Mouse (Mus musculus) G1E (cell line): ENCODE results near the gene Agbl4. TPM values are rescaled to one million over a fixed set of nuclear protein-coding genes. Genes with fewer than 3 reads are reported as not detected.

Experiments used
- ATAC-seq: 2 replicates; pipeline ENCODE4 v1.8.0; 2016; ENCODE audit warnings: mild to moderate bottlenecking; ENCODE audit not compliant: insufficient number of reproducible peaks, poor library complexity, low FRiP score, severe bottlenecking; ENCODE audit errors: extremely low read depth
- DNase-seq: peaks from one replicate; pipeline ENCODE4 v3.0.0; 2012; ENCODE audit warnings: low spot score
- H3K27me3 ChIP-seq: 2 replicates; pipeline ENCODE4 v1.6.1; 2012; ENCODE audit warnings: mild to moderate bottlenecking, low read length, inconsistent platforms; ENCODE audit not compliant: insufficient read depth
- H3K36me3 ChIP-seq: replicated peaks from 2 replicates; pipeline ENCODE3; 2012; ENCODE audit warnings: mild to moderate bottlenecking, inconsistent platforms
- H3K4me1 ChIP-seq: 2 replicates; pipeline ENCODE4 v1.6.1; 2012; ENCODE audit warnings: low read depth, low read length, inconsistent platforms, mixed read lengths; ENCODE audit not compliant: insufficient read depth
- H3K4me3 ChIP-seq: 2 replicates; pipeline ENCODE4 v1.5.1; 2012; ENCODE audit warnings: low read depth, mild to moderate bottlenecking, inconsistent platforms, low read length, moderate library complexity, mixed read lengths
- H3K9me3 ChIP-seq: replicated peaks from 2 replicates; pipeline ENCODE4 v1.6.1; 2012; ENCODE audit warnings: inconsistent platforms
- CTCF ChIP-seq: IDR thresholded peaks from 2 replicates; pipeline ENCODE4 v1.5.1; 2012; ENCODE audit warnings: low read depth, low read length, inconsistent platforms, mixed read lengths
- GATA1 ChIP-seq: IDR thresholded peaks from 2 replicates; pipeline ENCODE4 v1.6.1; 2012; ENCODE audit warnings: borderline replicate concordance, low read length, inconsistent platforms, mixed read lengths
- GATA2 ChIP-seq: IDR thresholded peaks from 2 replicates; pipeline ENCODE4 v1.6.1; 2012; ENCODE audit warnings: low read depth, low read length, inconsistent platforms, borderline replicate concordance
- POLR2AphosphoS5 ChIP-seq: IDR thresholded peaks from 2 replicates; pipeline ENCODE4 v1.6.1; 2012; ENCODE audit warnings: low read depth, low read length, inconsistent platforms; ENCODE audit not compliant: insufficient replicate concordance
- TAL1 ChIP-seq: conservative IDR thresholded peaks from 2 replicates; pipeline ENCODE4 v1.6.1; 2012; ENCODE audit warnings: low read depth, low read length, inconsistent platforms, mixed read lengths
- polyA plus RNA-seq: library from polyadenylated mRNA; stranded (reverse); fragments of >175 nt; gene quantifications from 2 replicates; pipeline ENCODE4 v1.2.3, GENCODE M21; 2012
- total RNA-seq, 2 experiments: library from RNA; stranded (forward) in 1 of 2; stranded (reverse) in 1 of 2; fragments of 200-1000 nt in 1 of 2; fragments of >200 nt in 1 of 2; fragmentation: Nextera tagmentation in 1 of 2; gene quantifications; 2 replicates each; pipeline ENCODE4 v1.2.3; 2014 to 2017

Gene Agbl4
- total and polyA plus RNA-seq, 3 experiments = 0.55 TPM; not detected in 2

DNA sequence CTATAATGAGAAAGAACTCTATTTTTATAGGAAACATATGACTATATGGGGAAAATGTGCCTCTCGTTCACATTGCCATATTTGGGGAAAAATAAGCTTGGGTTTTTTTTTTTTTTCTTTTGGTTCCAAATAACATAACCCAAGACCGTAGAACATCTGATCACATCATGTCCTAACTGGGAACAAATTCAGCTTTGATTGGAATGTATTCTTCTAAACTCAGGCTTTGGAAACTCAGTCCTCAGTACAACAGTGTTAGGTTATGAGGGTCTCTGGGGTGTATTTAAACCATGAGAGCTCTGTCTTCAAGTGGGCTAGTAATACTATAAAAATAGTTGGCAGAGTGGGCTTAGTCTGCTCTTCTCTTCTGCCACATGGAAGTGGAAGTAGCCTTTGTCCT lies 1205.7 kb downstream of the Agbl4 start:
- peaks cover 5% of the 10 kb centered on the region for H3K9me3 ChIP-seq
- no peaks in the 10 kb centered on the region for H3K27me3 ChIP-seq
- no peak overlapping the region for H3K4me3 ChIP-seq
- TF ChIP-seq GATA2 (no peak), CTCF (no peak), POLR2AphosphoS5 (no peak)
- no peaks in the 10 kb centered on the region for H3K36me3 ChIP-seq
- DNase-seq (no peak), ATAC-seq (no peak)
- no peaks in the 10 kb centered on the region for H3K4me1 ChIP-seq

DNA sequence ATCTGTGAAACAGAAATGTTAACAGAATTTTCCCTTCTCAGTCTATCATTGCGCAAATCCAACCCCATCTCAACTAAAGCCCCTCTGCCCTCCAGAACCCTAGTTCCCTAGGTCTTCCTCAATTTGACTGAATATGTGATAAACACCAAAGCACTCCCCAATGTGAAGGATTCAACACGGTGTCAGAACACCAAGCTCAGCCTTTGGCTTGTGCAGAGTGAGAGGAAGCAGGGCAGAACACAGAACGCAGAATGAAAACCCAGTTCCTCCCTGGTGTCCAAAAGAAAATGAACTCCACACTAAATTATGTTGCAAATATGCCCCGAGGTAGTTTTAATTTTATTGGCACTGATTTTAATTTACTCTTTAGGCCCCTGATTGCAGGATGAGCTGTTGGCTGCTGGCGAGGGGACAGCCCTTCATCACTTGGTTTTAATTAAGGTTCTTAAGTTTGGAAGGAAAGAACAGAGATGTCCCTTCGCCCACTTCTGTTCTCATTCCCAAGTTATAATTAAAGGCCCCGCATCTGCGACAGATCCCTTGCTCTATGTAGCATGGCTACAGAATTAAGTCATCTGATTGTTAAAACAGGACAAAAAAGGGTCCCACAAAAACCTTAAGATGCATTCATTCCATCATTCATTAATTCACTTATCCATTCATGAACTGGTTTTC lies 1210.5 kb downstream of the Agbl4 start:
- H3K27me3 ChIP-seq = no peaks in the 10 kb centered on the region
- no peak for TF ChIP-seq TAL1
- no peak for TF ChIP-seq POLR2AphosphoS5
- TF ChIP-seq CTCF = no peak
- TF ChIP-seq GATA2 = no peak
- no peak overlapping the region for H3K4me3 ChIP-seq
- no peak for ATAC-seq
- H3K9me3 ChIP-seq = peaks cover 12% of the 10 kb centered on the region
- DNase-seq = no peak
- no peaks in the 10 kb centered on the region for H3K4me1 ChIP-seq
- H3K36me3 ChIP-seq = no peaks in the 10 kb centered on the region

DNA sequence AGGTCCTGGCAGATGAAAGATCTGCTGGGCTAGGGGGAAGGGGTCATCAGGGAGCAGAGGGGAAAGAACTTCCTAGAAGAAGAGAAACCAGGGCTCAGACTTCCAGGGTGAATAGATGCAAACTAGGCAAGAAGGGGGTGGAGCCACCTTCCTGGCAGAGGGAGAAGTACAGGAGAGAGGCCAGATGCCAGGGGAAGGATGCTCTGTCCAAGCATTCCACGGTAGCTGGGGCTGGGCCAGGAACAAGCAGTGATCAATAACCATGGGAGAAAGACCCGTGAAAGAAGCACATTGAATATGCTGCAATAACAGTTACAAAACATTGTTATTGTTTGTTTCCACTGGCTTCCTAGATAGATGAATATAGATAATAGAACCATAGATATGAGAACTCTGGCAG lies 1224.4 kb downstream of the Agbl4 start:
- Histone ChIP-seq H3K4me3 (no peak overlapping the region), H3K4me1 (no peaks in the 10 kb centered on the region), H3K27me3 (no peaks in the 10 kb centered on the region), H3K9me3 (peaks cover 18% of the 10 kb centered on the region), H3K36me3 (no peaks in the 10 kb centered on the region)
- DNase-seq (no peak), ATAC-seq (no peak)
- TF ChIP-seq POLR2AphosphoS5 (no peak), TAL1 (no peak), GATA1 (no peak), CTCF (no peak), GATA2 (no peak)

DNA sequence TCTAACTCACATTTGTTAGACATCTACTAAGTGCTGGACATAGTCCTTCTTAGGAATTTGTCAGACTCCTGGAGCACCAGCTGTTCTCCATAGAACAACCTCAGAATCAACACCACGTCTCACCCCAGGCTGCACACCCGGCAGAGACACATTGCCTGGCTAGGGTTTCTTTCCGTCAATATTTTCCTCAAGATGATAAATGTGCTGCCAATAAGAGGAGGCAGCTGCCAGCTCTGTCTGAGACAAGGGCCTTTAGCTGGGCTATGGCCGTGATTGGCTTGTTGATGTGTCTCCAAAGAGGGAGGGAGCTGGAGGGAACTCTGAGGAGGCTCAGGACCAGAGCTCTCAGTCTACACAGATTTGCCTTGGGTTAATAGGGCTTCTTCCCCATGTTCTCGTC lies 1227.5 kb downstream of the Agbl4 start:
- H3K36me3 ChIP-seq = no peaks in the 10 kb centered on the region
- ATAC-seq (no peak), DNase-seq (no peak)
- no peak overlapping the region for H3K4me3 ChIP-seq
- H3K9me3 ChIP-seq = peaks cover 31% of the 10 kb centered on the region
- TF ChIP-seq TAL1 (no peak), CTCF (no peak), POLR2AphosphoS5 (no peak), GATA1 (no peak)
- H3K27me3 ChIP-seq = no peaks in the 10 kb centered on the region
- H3K4me1 ChIP-seq = no peaks in the 10 kb centered on the region

DNA sequence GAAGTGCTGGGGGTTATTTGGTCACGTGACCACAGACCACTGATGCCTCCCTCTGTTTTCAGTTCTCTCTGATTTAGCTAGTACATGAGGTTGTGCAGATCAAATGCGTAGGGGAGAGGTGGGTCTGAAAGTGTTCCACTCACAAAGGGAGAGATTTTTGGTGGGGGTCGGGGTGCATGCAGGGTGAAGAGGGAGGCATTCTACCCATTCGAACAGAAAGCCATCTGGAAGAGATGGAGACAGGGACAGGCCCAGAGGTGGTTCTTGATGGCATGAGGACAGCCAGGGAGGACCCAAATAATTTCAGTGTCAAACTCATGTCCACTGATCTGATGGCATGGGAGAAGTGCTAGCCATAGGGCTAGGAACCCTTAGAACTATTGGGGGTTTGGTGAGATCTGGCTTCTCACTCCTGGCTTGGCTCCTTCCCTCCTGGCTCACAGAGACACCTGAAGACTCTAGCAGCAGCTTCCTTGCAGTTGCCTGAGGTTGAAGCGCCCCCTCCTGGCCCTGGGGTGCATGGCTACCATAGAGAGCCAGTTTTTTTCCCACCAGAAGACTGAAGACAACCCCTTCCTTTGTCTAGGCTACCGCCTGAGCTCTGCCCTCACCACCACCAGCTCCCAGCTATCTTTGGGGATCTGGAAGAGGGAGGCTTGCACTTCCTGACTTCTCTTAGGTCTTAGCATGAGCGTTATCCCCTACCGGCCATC lies 1228.8 kb downstream of the Agbl4 start:
- Histone ChIP-seq H3K4me1 (no peaks in the 10 kb centered on the region), H3K4me3 (no peak overlapping the region), H3K36me3 (no peaks in the 10 kb centered on the region), H3K27me3 (no peaks in the 10 kb centered on the region), H3K9me3 (peaks cover 33% of the 10 kb centered on the region)
- ATAC-seq (no peak), DNase-seq (no peak)
- TF ChIP-seq TAL1 = no peak
- no peak for TF ChIP-seq GATA2
- no peak for TF ChIP-seq GATA1
- no peak for TF ChIP-seq CTCF
- TF ChIP-seq POLR2AphosphoS5 = no peak

DNA sequence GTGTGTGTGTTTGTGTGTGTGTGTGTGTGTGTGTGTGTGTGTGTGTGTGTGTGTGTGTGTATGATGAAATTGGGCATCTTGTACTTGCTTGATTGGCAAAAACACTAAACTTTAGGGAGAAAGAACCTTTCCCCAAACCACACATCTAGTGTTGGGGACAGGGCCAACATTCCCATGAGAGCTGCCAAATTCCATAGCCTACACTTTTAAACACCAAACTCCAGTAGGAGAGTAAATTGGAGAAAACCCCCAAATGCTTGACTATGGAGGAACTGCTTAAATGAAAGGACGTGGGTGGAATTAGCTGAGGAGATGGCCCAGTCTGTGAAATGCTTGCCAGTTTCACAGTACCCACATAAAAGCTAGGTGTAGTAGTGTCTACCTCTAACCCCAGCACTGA lies 1235.2 kb downstream of the Agbl4 start:
- Histone ChIP-seq H3K9me3 (peaks cover 12% of the 10 kb centered on the region), H3K27me3 (no peaks in the 10 kb centered on the region), H3K36me3 (no peaks in the 10 kb centered on the region), H3K4me3 (no peak overlapping the region), H3K4me1 (no peaks in the 10 kb centered on the region)
- no peak for ATAC-seq
- DNase-seq = no peak
- TF ChIP-seq GATA1 = no peak
- no peak for TF ChIP-seq GATA2

DNA sequence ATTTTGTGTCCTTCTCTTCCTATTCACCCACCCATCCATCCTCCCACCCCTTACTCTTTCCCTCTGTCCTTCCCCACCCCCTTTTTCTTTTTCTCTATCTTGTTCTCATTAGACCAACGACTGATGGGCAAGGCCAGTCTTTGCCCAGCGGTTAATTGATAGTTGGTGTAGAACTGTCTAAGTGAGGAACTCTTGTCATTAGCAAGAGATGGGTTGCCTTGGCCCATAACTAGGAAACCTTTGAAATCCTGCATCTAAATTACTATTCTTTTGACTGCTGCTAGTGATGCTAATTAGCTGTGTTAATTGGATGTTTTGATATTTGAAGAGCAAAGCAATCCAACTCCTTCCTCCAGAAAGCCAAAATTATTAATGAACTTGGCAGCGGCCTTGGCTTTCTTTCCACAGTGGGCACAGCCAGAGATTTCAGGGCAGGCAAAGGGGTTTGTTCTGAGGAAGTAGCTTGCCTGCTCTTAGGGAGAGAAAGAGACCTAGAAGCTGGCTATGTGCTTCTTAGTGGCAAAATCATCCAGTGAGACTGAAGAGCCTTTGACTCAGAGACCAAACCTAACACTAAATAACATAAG lies 1238.2 kb downstream of the Agbl4 start:
- H3K27me3 ChIP-seq = no peaks in the 10 kb centered on the region
- H3K9me3 ChIP-seq = 0 out of 2 replicates have a peak, but pooled peaks cover 2% of the 10 kb centered on the region
- no peaks in the 10 kb centered on the region for H3K4me1 ChIP-seq
- no peak for TF ChIP-seq TAL1
- no peak for TF ChIP-seq GATA1
- TF ChIP-seq CTCF = no peak
- TF ChIP-seq POLR2AphosphoS5 = no peak
- TF ChIP-seq GATA2 = no peak
- no peaks in the 10 kb centered on the region for H3K36me3 ChIP-seq
- no peak overlapping the region for H3K4me3 ChIP-seq
- no peak for DNase-seq
- no peak for ATAC-seq
